Mouse (Mus musculus): ENCODE results near the gene Yipf1. TPM values are rescaled to one million over a fixed set of nuclear protein-coding genes. Genes with fewer than 3 reads are reported as not detected.

Gene Yipf1
- polyA plus RNA-seq, 1 experiment: 52.5 TPM

DNA sequence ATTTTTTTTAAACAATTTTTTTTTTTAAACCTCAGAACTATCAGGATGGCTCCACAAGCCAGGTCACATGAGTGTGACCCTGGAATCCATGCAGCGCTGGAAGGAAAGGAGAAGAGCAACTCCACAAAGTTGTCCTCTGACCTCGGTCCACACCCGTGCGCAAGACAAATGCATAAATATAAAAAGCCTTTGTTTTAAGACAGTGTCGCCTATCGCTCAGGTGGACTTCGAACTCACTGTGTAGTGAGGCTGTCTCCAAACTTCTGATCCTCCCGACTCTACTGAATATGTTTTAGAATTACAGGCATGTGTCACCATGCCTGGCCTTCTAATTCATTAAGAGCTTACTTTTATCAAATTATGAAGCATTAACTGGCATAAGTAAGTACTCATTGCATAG is 14.4 kb downstream of the Yipf1 start:
- no peak for TF ChIP-seq CTCF (IDR thresholded peaks at IDR 0.05; ENCODE audit: control insufficient read depth, insufficient read depth, insufficient replicate concordance, low read depth, low read length)
- no peak for TF ChIP-seq POLR2A (IDR thresholded peaks at IDR 0.05; ENCODE audit: control insufficient read depth, low read depth, low read length)
- H3K27ac ChIP-seq (ENCODE audit: control insufficient read depth, insufficient read depth, low read depth, low read length): no peak overlapping the region
- H3K4me3 ChIP-seq (ENCODE audit: control insufficient read depth, low read depth, low read length): no peak overlapping the region
- H3K4me1 ChIP-seq (ENCODE audit: control insufficient read depth, insufficient read depth, low read length): peaks cover 5% of the 10 kb centered on the region
- no peaks in the 10 kb centered on the region for H3K27me3 ChIP-seq (ENCODE audit: control insufficient read depth, insufficient read depth, low read length)
- H3K36me3 ChIP-seq (ENCODE audit: control insufficient read depth, insufficient read depth, low read length): no peaks in the 10 kb centered on the region

DNA sequence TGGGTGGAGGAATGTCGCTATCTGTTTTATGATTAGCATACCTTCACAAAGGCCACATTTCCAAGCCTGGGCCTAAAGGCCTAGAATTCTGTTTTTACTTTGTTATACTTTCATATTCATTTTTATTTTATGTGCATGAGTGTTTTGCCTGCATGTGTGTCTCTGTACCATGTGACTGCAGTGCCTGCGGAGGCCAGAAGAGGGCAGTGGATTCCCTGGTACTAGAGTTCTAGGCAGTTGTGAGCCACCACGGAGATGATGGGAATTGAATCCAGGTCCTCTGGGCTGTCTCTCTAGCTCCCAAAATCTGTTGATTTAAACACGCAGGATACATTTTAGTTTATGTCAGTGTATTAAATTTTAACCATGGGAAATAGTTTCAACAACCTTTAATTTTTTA is 19.4 kb downstream of the Yipf1 start:
- H3K27ac ChIP-seq (ENCODE audit: control insufficient read depth, insufficient read depth, low read depth, low read length): no peak overlapping the region
- H3K4me3 ChIP-seq (ENCODE audit: control insufficient read depth, low read depth, low read length): no peak overlapping the region
- H3K27me3 ChIP-seq (ENCODE audit: control insufficient read depth, insufficient read depth, low read length): no peaks in the 10 kb centered on the region
- H3K4me1 ChIP-seq (ENCODE audit: control insufficient read depth, insufficient read depth, low read length): no peaks in the 10 kb centered on the region
- TF ChIP-seq POLR2A (IDR thresholded peaks at IDR 0.05; ENCODE audit: control insufficient read depth, low read depth, low read length) (no peak), CTCF (IDR thresholded peaks at IDR 0.05; ENCODE audit: control insufficient read depth, insufficient read depth, insufficient replicate concordance, low read depth, low read length) (peak; percentile 59; the same call in 1 of the 2 replicates)
- H3K36me3 ChIP-seq (ENCODE audit: control insufficient read depth, insufficient read depth, low read length): no peaks in the 10 kb centered on the region

DNA sequence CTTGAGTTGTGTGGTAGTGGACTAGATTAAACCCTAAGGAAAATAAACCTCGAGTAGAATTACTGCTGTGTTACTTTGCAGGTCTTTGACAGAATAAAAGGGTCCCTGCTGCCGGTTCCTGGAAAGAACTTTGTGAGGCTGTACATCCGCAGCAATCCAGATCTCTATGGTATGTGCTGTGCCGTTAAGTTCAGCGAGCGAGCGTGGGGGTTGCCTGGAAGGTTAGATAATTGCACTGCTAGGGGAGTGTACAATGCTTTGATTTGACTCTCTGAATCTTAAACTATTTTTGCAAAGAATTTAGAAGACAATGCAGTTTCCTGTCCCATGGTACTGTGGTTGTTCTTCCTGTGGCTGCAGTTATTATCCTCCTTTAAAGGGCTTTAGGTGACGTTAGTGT is 22.2 kb downstream of the Yipf1 start:
- H3K4me1 ChIP-seq (ENCODE audit: control insufficient read depth, insufficient read depth, low read length): no peaks in the 10 kb centered on the region

DNA sequence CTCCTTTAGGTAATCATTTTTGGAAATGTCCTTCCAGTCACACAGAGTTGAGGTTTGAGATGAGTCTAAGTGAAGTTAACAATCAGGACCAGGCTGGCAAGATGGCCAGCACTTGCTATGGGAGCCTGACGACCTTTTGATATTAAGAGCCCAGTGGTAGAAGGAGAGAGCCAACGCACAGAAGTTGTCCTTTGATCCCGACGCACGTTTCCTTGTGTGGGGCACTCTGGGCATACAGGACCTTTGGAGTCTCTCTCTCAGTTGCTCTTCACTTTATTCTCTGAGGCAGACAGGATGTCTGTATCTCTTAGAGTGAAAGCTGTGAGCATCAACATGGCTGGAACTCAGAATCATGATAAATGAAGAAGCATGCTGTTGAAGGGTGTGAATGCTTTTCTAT is 23.3 kb downstream of the Yipf1 start:
- Histone ChIP-seq H3K4me1 (ENCODE audit: control insufficient read depth, insufficient read depth, low read length) (no peaks in the 10 kb centered on the region), H3K27ac (ENCODE audit: control insufficient read depth, insufficient read depth, low read depth, low read length) (no peak overlapping the region), H3K4me3 (ENCODE audit: control insufficient read depth, low read depth, low read length) (no peak overlapping the region), H3K36me3 (ENCODE audit: control insufficient read depth, insufficient read depth, low read length) (no peaks in the 10 kb centered on the region), H3K27me3 (ENCODE audit: control insufficient read depth, insufficient read depth, low read length) (no peaks in the 10 kb centered on the region)
- no peak for TF ChIP-seq CTCF (IDR thresholded peaks at IDR 0.05; ENCODE audit: control insufficient read depth, insufficient read depth, insufficient replicate concordance, low read depth, low read length)
- TF ChIP-seq POLR2A (IDR thresholded peaks at IDR 0.05; ENCODE audit: control insufficient read depth, low read depth, low read length): no peak

More for the DNA sequence above, 22.2 kb downstream of the Yipf1 start:
- TF ChIP-seq CTCF (IDR thresholded peaks at IDR 0.05; ENCODE audit: control insufficient read depth, insufficient read depth, insufficient replicate concordance, low read depth, low read length): no peak
- no peak for TF ChIP-seq POLR2A (IDR thresholded peaks at IDR 0.05; ENCODE audit: control insufficient read depth, low read depth, low read length)
- no peaks in the 10 kb centered on the region for H3K36me3 ChIP-seq (ENCODE audit: control insufficient read depth, insufficient read depth, low read length)
- no peak overlapping the region for H3K27ac ChIP-seq (ENCODE audit: control insufficient read depth, insufficient read depth, low read depth, low read length)
- no peaks in the 10 kb centered on the region for H3K27me3 ChIP-seq (ENCODE audit: control insufficient read depth, insufficient read depth, low read length)
- no peak overlapping the region for H3K4me3 ChIP-seq (ENCODE audit: control insufficient read depth, low read depth, low read length)

DNA sequence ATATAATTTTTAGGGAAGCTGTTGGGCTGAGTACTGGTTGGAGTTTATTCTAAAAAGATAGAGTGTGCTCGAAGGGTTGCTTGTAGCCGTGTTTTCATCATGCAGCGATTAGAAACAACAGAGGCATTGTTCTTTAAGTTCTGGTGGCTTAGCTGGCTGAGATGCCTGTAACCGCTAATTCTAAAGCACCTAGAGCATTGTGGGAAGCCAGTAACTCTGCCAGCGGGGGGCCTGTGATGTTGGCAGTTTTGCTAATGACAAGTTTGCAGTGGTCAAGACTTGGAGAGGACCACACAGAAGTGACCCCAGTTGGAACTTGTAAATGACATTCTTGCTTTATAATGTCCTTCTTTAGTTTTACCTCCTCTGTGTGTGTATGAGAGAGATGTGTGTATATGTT is 27.2 kb downstream of the Yipf1 start:
- no peak for TF ChIP-seq CTCF (IDR thresholded peaks at IDR 0.05; ENCODE audit: control insufficient read depth, insufficient read depth, insufficient replicate concordance, low read depth, low read length)
- TF ChIP-seq POLR2A (IDR thresholded peaks at IDR 0.05; ENCODE audit: control insufficient read depth, low read depth, low read length): no peak
- Histone ChIP-seq H3K4me1 (ENCODE audit: control insufficient read depth, insufficient read depth, low read length) (no peaks in the 10 kb centered on the region), H3K27ac (ENCODE audit: control insufficient read depth, insufficient read depth, low read depth, low read length) (no peak overlapping the region), H3K4me3 (ENCODE audit: control insufficient read depth, low read depth, low read length) (no peak overlapping the region), H3K36me3 (ENCODE audit: control insufficient read depth, insufficient read depth, low read length) (no peaks in the 10 kb centered on the region), H3K27me3 (ENCODE audit: control insufficient read depth, insufficient read depth, low read length) (no peaks in the 10 kb centered on the region)

DNA sequence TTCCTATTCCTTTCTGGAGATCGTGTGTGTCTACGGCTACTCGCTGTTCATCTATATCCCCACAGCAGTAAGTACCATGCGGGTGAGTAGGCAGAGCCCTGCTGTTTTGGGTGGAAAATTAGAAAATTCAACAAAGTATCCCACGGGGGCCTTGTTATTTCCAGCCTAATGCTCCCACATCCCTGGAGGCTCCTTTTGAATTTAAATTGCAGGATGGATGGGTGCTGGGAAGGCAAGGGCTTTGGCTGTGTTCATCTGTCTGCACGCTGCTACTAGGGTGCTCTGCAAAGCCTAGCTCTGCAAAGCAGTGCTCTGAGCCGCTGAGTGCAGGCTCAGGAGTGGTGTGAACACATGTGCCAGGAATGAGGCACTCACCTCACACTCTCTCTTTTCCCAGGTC is 30.4 kb downstream of the Yipf1 start:
- Histone ChIP-seq H3K4me3 (ENCODE audit: control insufficient read depth, low read depth, low read length) (no peak overlapping the region), H3K4me1 (ENCODE audit: control insufficient read depth, insufficient read depth, low read length) (no peaks in the 10 kb centered on the region), H3K36me3 (ENCODE audit: control insufficient read depth, insufficient read depth, low read length) (no peaks in the 10 kb centered on the region), H3K27ac (ENCODE audit: control insufficient read depth, insufficient read depth, low read depth, low read length) (no peak overlapping the region), H3K27me3 (ENCODE audit: control insufficient read depth, insufficient read depth, low read length) (no peaks in the 10 kb centered on the region)
- TF ChIP-seq POLR2A (IDR thresholded peaks at IDR 0.05; ENCODE audit: control insufficient read depth, low read depth, low read length): no peak
- TF ChIP-seq CTCF (IDR thresholded peaks at IDR 0.05; ENCODE audit: control insufficient read depth, insufficient read depth, insufficient replicate concordance, low read depth, low read length): no peak

DNA sequence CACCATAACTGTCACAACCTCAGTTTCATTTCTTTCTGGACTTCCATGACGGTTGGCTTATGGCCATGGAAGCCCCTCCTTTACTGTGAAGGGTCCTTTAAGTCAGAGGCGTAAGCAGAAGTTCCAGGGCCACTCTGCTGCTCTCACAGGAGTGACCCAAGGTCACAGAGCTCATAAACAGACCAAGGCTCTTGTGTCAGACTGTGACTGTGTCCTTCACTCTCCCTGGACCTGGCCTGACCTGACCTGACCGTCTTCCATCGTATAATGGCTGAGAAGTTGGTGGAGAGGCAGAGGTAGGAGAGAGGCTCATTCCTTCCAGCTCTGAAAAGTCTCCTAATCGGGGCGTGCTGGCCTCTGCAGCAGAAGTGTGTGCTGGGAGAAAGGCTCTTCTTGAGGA is 33.1 kb downstream of the Yipf1 start:
- H3K36me3 ChIP-seq (ENCODE audit: control insufficient read depth, insufficient read depth, low read length): no peaks in the 10 kb centered on the region
- no peak overlapping the region for H3K27ac ChIP-seq (ENCODE audit: control insufficient read depth, insufficient read depth, low read depth, low read length)
- H3K27me3 ChIP-seq (ENCODE audit: control insufficient read depth, insufficient read depth, low read length): no peaks in the 10 kb centered on the region
- TF ChIP-seq CTCF (IDR thresholded peaks at IDR 0.05; ENCODE audit: control insufficient read depth, insufficient read depth, insufficient replicate concordance, low read depth, low read length) (no peak), POLR2A (IDR thresholded peaks at IDR 0.05; ENCODE audit: control insufficient read depth, low read depth, low read length) (no peak)
- H3K4me3 ChIP-seq (ENCODE audit: control insufficient read depth, low read depth, low read length): no peak overlapping the region
- H3K4me1 ChIP-seq (ENCODE audit: control insufficient read depth, insufficient read depth, low read length): no peaks in the 10 kb centered on the region

All from testis, adult 2 months (tissue).